Mouse (Mus musculus) ES-Bruce4 (cell line): ENCODE data around the gene Acer3. TPM values are rescaled to one million over a fixed set of nuclear protein-coding genes. Genes with fewer than 3 reads are reported as not detected.

ENCODE experiments used
- H3K27ac ChIP-seq: 2 replicates; pipeline ENCODE4 v1.5.1; 2012; ENCODE audit warnings: low read length, inconsistent platforms; ENCODE audit not compliant: insufficient read depth
- H3K27me3 ChIP-seq: 2 replicates; pipeline ENCODE4 v1.6.1; 2012; ENCODE audit warnings: mild to moderate bottlenecking, low read length, inconsistent platforms; ENCODE audit not compliant: control insufficient read depth, poor library complexity, insufficient read depth, severe bottlenecking
- H3K36me3 ChIP-seq: 2 replicates; pipeline ENCODE4 v1.6.1; 2012; ENCODE audit warnings: inconsistent platforms, mild to moderate bottlenecking, low read length, moderate library complexity; ENCODE audit not compliant: control insufficient read depth, poor library complexity, insufficient read depth, severe bottlenecking
- H3K4me1 ChIP-seq: one replicate; pipeline ENCODE4 v1.8.1; 2011; ENCODE audit warnings: low read length; ENCODE audit not compliant: control insufficient read depth, insufficient read depth
- H3K4me3 ChIP-seq: 2 replicates; pipeline ENCODE4 v1.5.1; 2011; ENCODE audit warnings: low read depth, mild to moderate bottlenecking, low read length
- H3K9ac ChIP-seq: 2 replicates; pipeline ENCODE4 v1.6.1; 2012; ENCODE audit warnings: low read depth, mild to moderate bottlenecking, inconsistent platforms; ENCODE audit not compliant: poor library complexity, severe bottlenecking
- H3K9me3 ChIP-seq: replicated peaks from 2 replicates; pipeline ENCODE4 v1.6.1; 2012; ENCODE audit warnings: mild to moderate bottlenecking, low read length, inconsistent platforms; ENCODE audit not compliant: control insufficient read depth, poor library complexity, insufficient read depth, severe bottlenecking
- CTCF ChIP-seq: IDR thresholded peaks from one replicate; pipeline ENCODE4 v1.8.1; 2011; ENCODE audit warnings: low read depth, low read length
- EP300 ChIP-seq: IDR thresholded peaks from 2 replicates; pipeline ENCODE4 v1.6.1; 2011; ENCODE audit warnings: low read depth, low read length; ENCODE audit not compliant: insufficient read depth
- POLR2A ChIP-seq: IDR thresholded peaks from one replicate; pipeline ENCODE4 v1.8.1; 2011; ENCODE audit warnings: low read length; ENCODE audit not compliant: insufficient read depth
- polyA plus RNA-seq: library from polyadenylated mRNA; stranded (reverse); fragments of >200 nt; gene quantifications from 2 replicates; pipeline ENCODE4 v1.2.4, GENCODE M21; 2011; ENCODE audit warnings: low read depth; ENCODE audit not compliant: missing spikeins, insufficient read depth, insufficient read length

The Acer3 gene
- polyA plus RNA-seq, 1 experiment: 18.4 TPM

GRCm38 (mm10) chr7:98332678-98333397, 11.8 kb upstream of the Acer3 start:
- H3K4me1 ChIP-seq: no peaks in the 10 kb centered on the region
- H3K27ac ChIP-seq: no peak overlapping the region
- no peaks in the 10 kb centered on the region for H3K9me3 ChIP-seq
- H3K9ac ChIP-seq: no peak overlapping the region
- no peak overlapping the region for H3K4me3 ChIP-seq
- H3K27me3 ChIP-seq: no peaks in the 10 kb centered on the region
- no peak for TF ChIP-seq POLR2A
- TF ChIP-seq EP300: no peak
- no peak for TF ChIP-seq CTCF
- no peaks in the 10 kb centered on the region for H3K36me3 ChIP-seq

DNA sequence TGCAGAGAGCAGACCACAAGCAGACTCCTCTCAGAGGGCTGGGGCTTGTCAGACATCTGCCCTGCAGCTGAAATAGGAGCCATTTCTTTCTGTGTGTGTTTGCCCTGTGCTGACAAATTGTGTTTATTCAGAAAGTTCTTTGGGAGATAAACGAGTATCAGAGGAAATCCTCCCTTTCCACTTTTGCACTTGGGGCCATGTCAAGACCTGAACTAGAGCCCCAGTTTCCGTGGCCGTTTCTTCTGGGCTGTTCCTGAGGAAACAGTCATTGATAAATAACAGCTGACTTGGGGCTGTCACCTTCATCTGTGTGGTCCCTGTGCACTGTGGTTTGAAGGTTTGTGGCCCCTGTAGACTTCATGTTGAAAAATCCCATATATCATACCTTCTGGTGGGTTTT, 10.9 kb upstream of the Acer3 start:
- no peak for TF ChIP-seq EP300
- no peak for TF ChIP-seq POLR2A
- no peak for TF ChIP-seq CTCF
- Histone ChIP-seq H3K4me3 (no peak overlapping the region), H3K9ac (no peak overlapping the region), H3K4me1 (no peaks in the 10 kb centered on the region), H3K27me3 (no peaks in the 10 kb centered on the region), H3K36me3 (no peaks in the 10 kb centered on the region), H3K9me3 (no peaks in the 10 kb centered on the region), H3K27ac (no peak overlapping the region)

GRCm38 (mm10) chr7:98330375-98331002, 9.5 kb upstream of the Acer3 start:
- Histone ChIP-seq H3K9me3 (no peaks in the 10 kb centered on the region), H3K36me3 (no peaks in the 10 kb centered on the region), H3K4me1 (no peaks in the 10 kb centered on the region), H3K9ac (no peak overlapping the region), H3K4me3 (no peak overlapping the region), H3K27me3 (no peaks in the 10 kb centered on the region), H3K27ac (no peak overlapping the region)
- TF ChIP-seq POLR2A (no peak), EP300 (no peak), CTCF (no peak)

DNA sequence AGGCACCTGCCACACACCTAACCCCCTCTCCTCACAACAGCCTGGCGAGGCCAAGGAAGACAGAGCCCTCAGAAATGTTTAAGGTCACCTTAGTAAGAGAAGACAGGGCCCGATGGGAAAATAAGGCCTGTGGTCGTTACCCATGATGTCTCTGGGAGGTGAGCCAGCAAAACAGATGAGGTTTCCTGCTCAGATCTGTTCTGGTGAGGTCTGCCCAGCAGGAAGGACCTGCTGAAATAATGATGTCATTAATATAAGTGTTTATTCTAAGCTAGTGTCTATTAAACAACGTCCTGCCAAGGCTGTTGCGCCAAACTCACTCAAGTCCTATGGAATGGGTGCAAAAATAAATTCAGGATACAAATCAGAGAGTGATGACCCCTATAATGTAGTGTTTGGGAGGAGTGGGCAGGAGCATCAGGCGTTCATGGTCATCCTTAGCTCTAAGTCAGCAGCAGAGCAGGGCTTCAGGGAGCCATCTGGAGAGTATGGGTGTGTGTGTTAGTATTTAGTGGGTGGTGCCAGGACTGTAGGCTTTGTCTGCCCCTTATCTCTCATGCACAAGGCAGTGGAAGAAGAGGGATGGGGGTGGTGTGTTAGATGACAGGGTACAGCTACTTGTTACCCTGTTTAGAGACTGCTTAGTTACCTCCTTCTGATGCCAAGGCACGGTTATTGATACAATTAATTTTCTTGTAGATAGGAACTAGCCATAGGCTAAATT, 8.8 kb upstream of the Acer3 start:
- Histone ChIP-seq H3K36me3 (no peaks in the 10 kb centered on the region), H3K4me3 (no peak overlapping the region), H3K4me1 (no peaks in the 10 kb centered on the region), H3K9ac (no peak overlapping the region), H3K9me3 (no peaks in the 10 kb centered on the region), H3K27me3 (no peaks in the 10 kb centered on the region), H3K27ac (no peak overlapping the region)
- TF ChIP-seq POLR2A (no peak), CTCF (no peak), EP300 (no peak)

DNA sequence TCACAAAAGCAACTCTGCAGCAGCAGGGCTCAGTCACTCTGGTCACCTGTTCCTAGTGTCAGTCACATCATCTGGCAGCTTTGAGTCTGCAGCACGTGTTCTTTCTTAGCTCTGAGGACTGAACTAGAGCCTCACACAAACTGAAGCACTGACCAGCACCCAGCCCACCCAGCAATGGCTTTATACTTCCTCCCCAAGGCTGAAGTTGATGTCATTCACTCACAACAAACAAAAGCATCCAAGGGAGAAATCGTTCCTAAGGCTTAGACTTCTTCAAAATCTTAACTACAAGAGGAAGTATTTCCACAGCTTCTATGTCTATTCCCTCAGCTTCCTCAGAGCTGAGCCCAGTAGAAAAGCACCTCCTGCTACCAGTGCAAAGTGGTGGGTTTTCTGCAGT, 7.3 kb upstream of the Acer3 start:
- TF ChIP-seq EP300: no peak
- no peak for TF ChIP-seq POLR2A
- no peak for TF ChIP-seq CTCF
- Histone ChIP-seq H3K9ac (no peak overlapping the region), H3K27ac (no peak overlapping the region), H3K36me3 (no peaks in the 10 kb centered on the region), H3K4me3 (no peak overlapping the region), H3K9me3 (no peaks in the 10 kb centered on the region), H3K27me3 (no peaks in the 10 kb centered on the region), H3K4me1 (no peaks in the 10 kb centered on the region)

- Histone ChIP-seq H3K4me1 (no peaks in the 10 kb centered on the region), H3K9ac (no peak overlapping the region), H3K4me3 (no peak overlapping the region), H3K27ac (no peak overlapping the region), H3K9me3 (no peaks in the 10 kb centered on the region), H3K36me3 (no peaks in the 10 kb centered on the region), H3K27me3 (no peaks in the 10 kb centered on the region)
- no peak for TF ChIP-seq POLR2A
- TF ChIP-seq CTCF: no peak
- TF ChIP-seq EP300: no peak
Observed at GRCm38 (mm10) chr7:98326051-98326450, 5.0 kb upstream of the Acer3 start.
